In the genomic region with DNA sequence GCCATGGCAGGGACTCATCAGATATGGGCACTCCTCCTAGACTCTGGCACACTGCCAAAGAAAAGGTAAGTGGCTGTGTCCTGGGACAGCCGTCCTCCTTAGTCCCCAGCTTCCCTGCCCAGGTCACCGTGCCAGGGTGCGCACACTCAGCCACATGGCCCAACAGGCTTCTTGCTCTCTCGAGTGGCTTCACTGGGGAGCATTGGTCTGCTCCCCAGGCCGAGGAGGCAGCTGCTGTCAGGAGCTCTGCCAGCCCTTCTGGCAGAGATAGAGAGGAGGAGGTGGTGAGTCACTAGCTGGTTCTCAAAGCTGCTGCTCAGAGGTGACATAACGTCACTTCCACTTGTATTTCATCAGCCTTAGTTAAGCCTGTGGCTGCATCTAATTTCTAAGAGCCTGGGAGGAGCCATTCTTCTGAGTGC, we compare ENCODE assay signal across 8 mouse cellular contexts.
DNase-seq lines count a peak whose midpoint lies in the region.

No protein-coding gene starts in this region.

- peak; percentile 12 to 46 for DNase-seq in kidney, postnatal 25 days
- DNase-seq in kidney, adult 11 months, result no peak
- peak; percentile 64 for DNase-seq in cerebellum, adult 9-10 months
- peak; percentile 69 to 81 for DNase-seq in heart, adult 9 months (ENCODE audit: low spot score in 2 of 2)
- peak; percentile 77 for DNase-seq in left cerebral cortex, adult 11 months (ENCODE audit: low spot score)
- DNase-seq in right cerebral cortex, postnatal 10 days (ENCODE audit: low spot score in 2 of 2), result peak; percentile 51 to 64
- DNase-seq in kidney, postnatal 36 days, result no peak
- DNase-seq in thymus, postnatal 14 days, result no peak

Comparison
In these comparisons a context has a peak if more than half of its experiments do, and no peak if none do; other contexts are left out.
1. DNase-seq: peak in kidney, postnatal 25 days (2 of 2), cerebellum, adult 9-10 months (single experiment), heart, adult 9 months (2 of 2), left cerebral cortex, adult 11 months (single experiment) and right cerebral cortex, postnatal 10 days (2 of 2); none in kidney, adult 11 months (single experiment), kidney, postnatal 36 days (0 of 2) and thymus, postnatal 14 days (single experiment).